Mouse (Mus musculus): Measurements from ENCODE around the gene Akr1cl. TPM values are rescaled to one million over a fixed set of nuclear protein-coding genes. Genes with fewer than 3 reads are reported as not detected.
"Not testable (repeated sequence)": the region's sequence is repeated elsewhere in the genome, so short reads cannot be mapped to it uniquely, and the experiment has no call there.

The Akr1cl gene
- not detected for total RNA-seq (2021)

- DNase-seq = no peak
These were observed at the start of gene Akr1cl for GRCm38 (mm10) chr1:65032641-65033040. Gene Akr1cl, minus strand, starts transcription at chr1:65032759.

- no peak for DNase-seq
These were observed 49.6 kb upstream of the Akr1cl start, which contains the start of gene Crygb for GRCm38 (mm10) chr1:65082188-65082587. Gene Crygb, minus strand, starts transcription at chr1:65082288.

DNA sequence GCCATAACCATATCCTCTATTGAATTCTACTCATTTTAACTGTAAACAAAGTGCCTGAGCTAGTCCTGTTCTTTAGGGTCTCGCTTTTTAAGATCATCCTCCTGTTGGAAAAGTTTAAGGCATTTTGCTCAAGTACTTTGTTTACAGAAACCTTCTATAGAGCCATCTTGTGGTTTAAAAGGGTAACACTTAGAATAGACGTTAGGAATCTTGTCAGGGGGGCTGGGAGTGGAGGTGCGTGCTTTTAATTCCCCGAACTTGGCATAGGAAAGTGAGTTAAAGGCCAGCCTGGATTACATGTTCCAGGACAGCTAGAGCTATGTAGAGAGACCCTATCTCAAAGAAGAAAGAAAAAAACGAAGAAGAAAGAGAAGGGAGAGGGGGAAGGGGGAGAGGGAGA lies 43.0 kb upstream of the Akr1cl start:
- DNase-seq = no peak

- no peak for DNase-seq
These were observed 41.0 kb upstream of the Akr1cl start, which contains the start of gene Crygc for GRCm38 (mm10) chr1:65073589-65073988. Gene Crygc, minus strand, starts transcription at chr1:65073689.

GRCm38 (mm10) chr1:65067842-65068241 lies 35.3 kb upstream of the Akr1cl start:
- no peak for DNase-seq

GRCm38 (mm10) chr1:65064201-65064600 lies 31.6 kb upstream of the Akr1cl start:
- no peak for DNase-seq

GRCm38 (mm10) chr1:65063352-65063751 lies 30.8 kb upstream of the Akr1cl start, which contains the start of gene Crygd:
Gene Crygd, minus strand, starts transcription at chr1:65063452.
- DNase-seq = no peak

DNA sequence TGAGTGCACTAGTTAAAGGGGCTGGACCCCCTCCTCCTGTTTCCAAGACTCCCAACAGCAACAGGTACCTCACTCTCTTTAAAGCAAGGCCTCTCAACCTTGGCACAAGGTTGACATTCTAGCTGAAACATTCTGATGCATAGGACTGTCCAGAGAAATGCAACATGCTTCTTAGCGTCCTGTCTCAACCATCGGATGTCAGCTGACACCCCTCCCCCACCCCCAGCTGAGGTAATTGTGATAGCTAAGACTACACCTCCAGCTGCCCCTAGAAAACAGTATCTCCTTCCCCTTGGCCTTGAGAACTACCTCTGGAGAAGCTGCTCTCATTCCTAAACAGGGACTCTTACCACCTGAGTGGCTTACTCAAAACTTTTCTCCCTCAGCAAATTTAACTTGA lies 19.6 kb upstream of the Akr1cl start:
- no peak for DNase-seq

DNA sequence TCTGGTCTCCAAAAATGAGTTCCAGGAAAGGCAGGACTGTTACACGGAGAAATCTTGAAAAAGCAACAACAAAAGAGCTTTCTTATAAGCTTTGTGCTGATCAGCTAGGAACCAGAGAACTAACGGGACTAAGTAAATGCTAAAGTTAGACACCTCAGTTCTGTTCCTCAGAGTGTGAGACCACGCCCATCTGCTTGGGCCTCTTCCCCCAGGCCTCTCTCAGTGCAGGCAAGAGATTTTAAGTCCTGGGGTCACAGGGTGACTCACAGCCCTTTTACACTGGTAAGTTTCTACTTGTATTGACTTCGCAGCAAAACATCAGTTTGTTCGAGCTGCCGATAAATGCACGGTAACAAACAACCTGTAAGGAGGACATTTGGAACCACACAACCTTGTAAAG lies 19.1 kb upstream of the Akr1cl start:
- no peak for DNase-seq

DNA sequence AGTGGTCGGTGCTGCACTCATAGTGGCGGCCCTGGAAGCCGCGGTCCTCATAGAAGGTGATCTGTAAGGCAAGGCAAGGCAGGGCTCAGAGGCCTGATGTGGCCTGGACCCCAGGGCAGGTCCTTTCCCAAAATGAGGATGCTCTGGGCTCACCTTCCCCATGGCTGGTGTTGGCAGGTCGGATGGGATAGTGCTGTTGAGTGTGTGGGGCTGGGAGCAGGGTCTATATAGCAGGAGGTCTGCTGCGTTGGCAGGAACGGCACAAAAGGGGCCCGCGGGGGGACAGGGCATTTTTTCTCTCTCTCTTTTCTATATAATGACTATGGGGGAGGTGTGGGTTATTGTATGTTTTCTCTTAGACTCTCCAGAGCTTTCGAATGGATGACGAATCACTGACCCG lies 18.4 kb upstream of the Akr1cl start, which contains the start of gene Cryge:
Gene Cryge, minus strand, starts transcription at position 198 of the 400 bp plus-strand sequence.
- DNase-seq = not testable (repeated sequence)

DNA sequence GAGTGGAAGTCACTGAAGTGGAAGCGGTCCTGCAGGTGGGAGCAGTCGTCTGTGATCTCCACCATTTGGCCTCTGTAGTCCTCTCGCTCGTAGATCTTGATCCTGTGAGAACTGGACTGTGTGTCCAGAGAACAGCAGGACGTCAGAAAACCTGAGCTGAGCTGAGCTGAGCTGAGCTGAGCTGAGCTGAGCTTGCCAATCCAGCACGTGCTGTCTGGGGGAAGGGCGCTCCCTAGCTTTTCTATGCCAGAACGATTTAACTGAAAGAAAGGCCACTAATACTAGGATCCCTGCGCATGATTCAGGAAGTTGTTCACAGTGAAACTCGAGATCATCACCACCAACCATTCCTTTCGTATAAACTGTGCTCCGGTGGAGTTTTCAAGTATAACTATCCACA lies 16.2 kb upstream of the Akr1cl start:
- peak; percentile 8 to 25 for DNase-seq

- no peak for DNase-seq
These were observed 14.0 kb upstream of the Akr1cl start for GRCm38 (mm10) chr1:65046401-65047109.

DNA sequence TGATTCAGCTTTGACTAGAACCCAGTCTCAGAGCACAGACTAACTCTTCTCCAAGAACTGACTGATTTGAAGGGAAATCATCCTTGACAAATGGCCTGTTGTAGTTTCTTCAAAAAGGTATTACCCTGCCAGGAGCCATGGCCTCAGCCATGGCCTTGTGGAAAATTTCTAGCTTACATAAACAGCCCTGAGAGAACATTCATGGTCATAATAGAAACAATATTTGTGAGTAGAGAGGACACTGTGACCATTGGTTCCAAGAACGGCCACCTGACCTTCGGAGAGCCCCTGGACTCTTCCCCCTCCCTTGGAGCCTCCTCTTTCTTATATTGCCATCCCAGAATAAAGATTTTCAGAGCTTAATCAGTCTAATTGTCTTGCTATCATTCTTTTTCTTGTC lies 10.9 kb upstream of the Akr1cl start:
- DNase-seq = no peak

GRCm38 (mm10) chr1:65041837-65042236 lies 9.3 kb upstream of the Akr1cl start:
- no peak for DNase-seq

- no peak for DNase-seq
These were observed 8.2 kb upstream of the Akr1cl start for GRCm38 (mm10) chr1:65040806-65041205.

DNA sequence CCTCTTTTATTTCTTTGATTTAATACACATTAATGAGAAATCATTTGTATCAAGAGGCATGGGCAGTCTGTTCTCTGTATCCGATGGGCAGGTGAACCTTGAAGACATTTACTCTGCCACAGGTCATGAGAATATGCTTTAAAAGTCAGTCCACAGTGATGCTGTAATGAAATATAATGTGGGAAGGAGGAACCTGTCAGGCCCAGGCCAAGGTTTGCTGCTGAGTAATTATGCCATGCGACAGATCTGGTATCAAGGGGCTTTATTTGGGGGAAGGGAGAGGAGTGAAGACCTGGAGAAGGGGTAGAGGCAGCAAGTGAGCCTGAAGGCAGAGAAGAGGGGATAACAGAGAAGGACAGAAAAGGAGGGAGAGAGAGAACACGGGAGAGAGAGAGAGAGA lies 7.1 kb upstream of the Akr1cl start:
- DNase-seq = no peak

DNA sequence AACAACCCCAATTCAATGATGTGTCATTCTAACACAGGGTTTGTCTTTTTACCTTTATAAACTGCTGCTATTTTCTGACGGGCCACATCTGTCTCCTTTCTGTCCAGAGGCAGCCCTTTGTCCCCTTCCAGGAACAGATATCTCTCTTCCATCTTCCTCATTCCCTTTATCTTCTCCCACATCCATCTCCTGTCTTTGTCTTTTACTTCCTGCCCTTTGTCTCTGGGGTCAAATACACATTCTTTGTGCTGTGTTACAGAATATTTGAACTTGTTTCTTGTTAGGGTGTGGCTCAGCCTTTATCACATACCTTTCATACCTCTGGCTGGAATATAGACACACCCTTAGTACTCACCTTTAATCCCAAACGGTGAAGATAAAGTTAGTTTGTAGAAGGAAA lies 5.0 kb upstream of the Akr1cl start:
- no peak for DNase-seq

GRCm38 (mm10) chr1:65035513-65035912 lies 3.0 kb upstream of the Akr1cl start:
- DNase-seq = no peak

GRCm38 (mm10) chr1:65028206-65028605 lies 4.4 kb downstream of the Akr1cl start:
- DNase-seq = no peak

DNA sequence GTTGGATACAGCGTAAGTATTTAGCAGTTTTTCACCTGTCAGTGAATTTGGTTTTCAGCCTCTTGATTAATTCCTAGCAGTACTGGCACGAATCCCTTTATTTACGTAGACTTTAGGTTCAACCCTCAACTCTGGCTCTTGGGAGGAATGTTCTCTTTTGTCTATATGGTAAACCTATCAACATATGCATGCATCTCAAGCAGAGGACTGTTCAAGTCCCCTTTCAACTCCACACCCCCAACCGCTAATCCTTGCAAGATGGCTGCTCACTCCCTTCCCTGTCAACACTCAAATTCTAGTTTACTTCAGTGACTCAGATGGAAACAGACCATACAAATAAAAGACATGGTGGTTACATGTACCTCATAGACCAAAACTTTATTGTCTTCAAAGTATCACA lies 19.8 kb downstream of the Akr1cl start:
- no peak for DNase-seq

GRCm38 (mm10) chr1:65010153-65010552 lies 22.4 kb downstream of the Akr1cl start:
- DNase-seq = peak; percentile 30 to 45

GRCm38 (mm10) chr1:65005575-65005974 lies 27.0 kb downstream of the Akr1cl start:
- DNase-seq = no peak

GRCm38 (mm10) chr1:65004526-65004925 lies 28.0 kb downstream of the Akr1cl start:
- no peak for DNase-seq

GRCm38 (mm10) chr1:64993206-64993605 lies 39.4 kb downstream of the Akr1cl start:
- no peak for DNase-seq

DNA sequence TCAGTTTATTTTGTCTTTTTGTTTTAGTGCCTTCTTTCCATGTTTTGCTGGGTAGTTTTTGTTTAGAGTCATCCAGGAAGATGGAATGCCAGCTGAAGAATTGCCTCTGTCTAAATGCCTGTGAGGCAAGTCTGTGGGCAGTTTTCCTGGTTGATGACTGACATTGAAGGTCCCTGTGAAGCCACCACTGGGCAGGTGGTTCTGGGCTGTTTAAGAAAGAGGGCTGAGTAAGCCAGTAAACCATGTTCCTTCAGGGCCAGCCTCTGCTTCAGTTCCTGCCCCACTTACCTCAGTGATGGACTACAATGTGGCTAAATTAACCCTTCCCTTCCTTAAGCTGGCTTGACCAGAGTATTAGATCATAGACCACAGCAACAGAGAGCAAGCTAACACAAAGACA lies 44.4 kb downstream of the Akr1cl start:
- DNase-seq = no peak
